Mouse (Mus musculus): ENCODE results near the gene Mas1. TPM values are rescaled to one million over a fixed set of nuclear protein-coding genes. Genes with fewer than 3 reads are reported as not detected.

Mas1 gene
- total RNA-seq, 1 experiment, result not detected

DNA sequence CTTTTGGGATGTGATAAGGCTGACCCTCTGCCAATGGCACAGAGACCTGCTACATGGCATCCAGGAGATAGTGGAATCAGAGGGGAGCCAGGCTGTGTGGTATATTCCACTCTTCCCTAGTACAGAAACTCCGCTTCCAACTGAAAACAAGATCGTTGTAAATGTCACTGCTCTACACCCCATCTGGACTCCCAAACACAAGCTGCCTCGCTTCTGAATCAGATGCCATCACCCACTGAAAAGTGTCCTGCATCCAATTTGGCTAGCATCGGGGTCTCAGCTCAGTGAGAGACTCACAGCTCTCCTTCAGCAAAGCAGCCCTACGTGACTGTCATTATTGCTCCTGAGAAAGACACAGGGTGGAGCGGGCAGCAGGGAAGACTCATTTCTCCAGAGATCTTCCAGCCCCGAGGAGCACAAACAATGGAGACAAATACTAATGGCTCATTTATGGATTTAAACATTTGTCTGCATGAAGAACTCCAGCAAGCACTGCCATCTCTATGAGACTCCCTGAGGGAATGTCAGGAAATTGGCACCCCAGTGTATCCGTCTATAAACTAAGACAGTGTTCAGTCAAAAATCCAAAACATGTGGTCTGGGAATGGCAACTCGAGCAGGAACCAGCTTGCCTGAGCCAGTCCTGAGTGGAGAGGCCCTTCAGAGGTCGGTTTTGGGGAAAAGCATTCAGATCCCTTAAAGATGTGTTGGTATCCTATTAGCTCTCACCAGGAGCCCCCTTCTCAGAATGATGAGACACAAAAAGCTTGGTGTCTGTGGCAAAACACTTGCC is 28.3 kb downstream of the Mas1 start:
- Histone ChIP-seq H3K36me3 (ENCODE audit: control insufficient read depth, insufficient read depth, low read length, poor library complexity, severe bottlenecking) (no peaks in the 10 kb centered on the region), H3K9me3 (ENCODE audit: control insufficient read depth, insufficient read depth, low read depth, low read length) (no peaks in the 10 kb centered on the region), H3K4me1 (ENCODE audit: control insufficient read depth in 2 of 2, insufficient read depth in 2 of 2, low read length in 2 of 2, poor library complexity in 1 of 2) (no peaks in the 10 kb centered on the region), H3K4me3 (ENCODE audit: insufficient read depth in 1 of 2, low read depth in 1 of 2, low read length in 2 of 2, poor library complexity in 1 of 2, severe bottlenecking in 1 of 2) (no peak overlapping the region), H3K27ac (ENCODE audit: insufficient read depth, low read depth, low read length, poor library complexity, severe bottlenecking) (no peak overlapping the region), H3K9ac (ENCODE audit: insufficient read depth, low read depth, low read length, poor library complexity, severe bottlenecking) (no peak overlapping the region)
- no peak for TF ChIP-seq CHD2 (IDR thresholded peaks at IDR 0.05; ENCODE audit: low read depth, low read length)
- no peak for TF ChIP-seq ZNF384 (IDR thresholded peaks at IDR 0.05; ENCODE audit: low read depth, low read length)
- no peak for TF ChIP-seq ZC3H11A (IDR thresholded peaks at IDR 0.05; ENCODE audit: borderline replicate concordance, low read depth, low read length)
- TF ChIP-seq HCFC1 (IDR thresholded peaks at IDR 0.05; ENCODE audit: borderline replicate concordance, insufficient read depth, low read length), result no peak
- TF ChIP-seq MAFK (IDR thresholded peaks at IDR 0.05; ENCODE audit: insufficient read depth, low read depth, low read length), result no peak
- in situ Hi-C loops (cut with MboI; ENCODE audit: low sequenced_read_pairs in 2 of 2, unreplicated experiment in 2 of 2), result no loop called here
- no peak for DNase-seq (ENCODE audit: low read depth, low spot score)

DNA sequence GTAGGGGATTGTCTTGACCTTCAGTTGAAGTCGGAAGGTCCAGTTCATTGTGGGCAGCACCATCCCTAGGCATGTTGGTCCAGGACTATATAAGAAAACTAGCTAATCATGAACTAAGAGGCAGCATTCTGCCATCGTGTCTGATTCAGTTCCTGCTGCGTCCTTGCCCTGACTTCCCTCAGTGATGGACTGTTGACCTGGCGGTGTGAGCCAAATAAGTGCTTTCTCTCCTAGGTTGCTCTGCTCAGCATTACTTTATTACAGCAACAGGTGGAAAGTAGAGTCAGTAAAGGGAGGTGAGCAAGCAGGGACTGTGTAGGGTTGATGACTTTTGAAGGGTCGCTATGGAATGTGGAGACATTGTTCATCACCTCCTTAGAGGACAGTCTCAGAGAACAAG is 32.2 kb downstream of the Mas1 start:
- no peaks in the 10 kb centered on the region for H3K4me1 ChIP-seq (ENCODE audit: control insufficient read depth in 2 of 2, insufficient read depth in 2 of 2, low read length in 2 of 2, poor library complexity in 1 of 2)
- H3K36me3 ChIP-seq (ENCODE audit: control insufficient read depth, insufficient read depth, low read length, poor library complexity, severe bottlenecking), result no peaks in the 10 kb centered on the region
- in situ Hi-C loops (cut with MboI; ENCODE audit: low sequenced_read_pairs in 2 of 2, unreplicated experiment in 2 of 2), result no loop called here
- H3K4me3 ChIP-seq (ENCODE audit: insufficient read depth in 1 of 2, low read depth in 1 of 2, low read length in 2 of 2, poor library complexity in 1 of 2, severe bottlenecking in 1 of 2), result no peak overlapping the region
- no peak overlapping the region for H3K9ac ChIP-seq (ENCODE audit: insufficient read depth, low read depth, low read length, poor library complexity, severe bottlenecking)
- no peaks in the 10 kb centered on the region for H3K9me3 ChIP-seq (ENCODE audit: control insufficient read depth, insufficient read depth, low read depth, low read length)
- H3K27ac ChIP-seq (ENCODE audit: insufficient read depth, low read depth, low read length, poor library complexity, severe bottlenecking), result no peak overlapping the region
- no peak for DNase-seq (ENCODE audit: low read depth, low spot score)
- TF ChIP-seq ZNF384 (IDR thresholded peaks at IDR 0.05; ENCODE audit: low read depth, low read length) (no peak), CHD2 (IDR thresholded peaks at IDR 0.05; ENCODE audit: low read depth, low read length) (no peak), MAFK (IDR thresholded peaks at IDR 0.05; ENCODE audit: insufficient read depth, low read depth, low read length) (no peak), HCFC1 (IDR thresholded peaks at IDR 0.05; ENCODE audit: borderline replicate concordance, insufficient read depth, low read length) (no peak), ZC3H11A (IDR thresholded peaks at IDR 0.05; ENCODE audit: borderline replicate concordance, low read depth, low read length) (no peak)

DNA sequence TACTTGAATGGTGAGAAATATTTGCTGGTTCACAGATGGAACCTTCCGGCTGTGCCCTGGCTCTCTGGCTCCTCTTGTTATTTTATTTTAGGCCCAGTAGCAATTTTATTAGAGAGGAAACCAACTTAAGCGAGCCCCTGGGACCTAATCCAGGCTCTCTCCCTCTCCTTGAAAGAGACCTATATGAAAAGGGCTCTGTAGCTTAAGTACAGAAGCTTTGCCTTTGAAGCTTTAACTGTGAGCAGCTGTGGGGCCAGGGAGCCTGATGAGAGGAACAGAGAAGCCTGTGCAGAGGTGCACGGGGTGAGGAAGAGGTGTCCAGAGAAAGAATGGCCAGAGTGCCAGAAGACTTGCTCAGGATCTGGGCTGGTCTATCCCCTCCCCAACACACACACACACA is 33.1 kb downstream of the Mas1 start:
- Histone ChIP-seq H3K4me3 (ENCODE audit: insufficient read depth in 1 of 2, low read depth in 1 of 2, low read length in 2 of 2, poor library complexity in 1 of 2, severe bottlenecking in 1 of 2) (no peak overlapping the region), H3K9me3 (ENCODE audit: control insufficient read depth, insufficient read depth, low read depth, low read length) (no peaks in the 10 kb centered on the region), H3K9ac (ENCODE audit: insufficient read depth, low read depth, low read length, poor library complexity, severe bottlenecking) (no peak overlapping the region), H3K36me3 (ENCODE audit: control insufficient read depth, insufficient read depth, low read length, poor library complexity, severe bottlenecking) (no peaks in the 10 kb centered on the region), H3K4me1 (ENCODE audit: control insufficient read depth in 2 of 2, insufficient read depth in 2 of 2, low read length in 2 of 2, poor library complexity in 1 of 2) (no peaks in the 10 kb centered on the region), H3K27ac (ENCODE audit: insufficient read depth, low read depth, low read length, poor library complexity, severe bottlenecking) (no peak overlapping the region)
- TF ChIP-seq HCFC1 (IDR thresholded peaks at IDR 0.05; ENCODE audit: borderline replicate concordance, insufficient read depth, low read length), result no peak
- no peak for DNase-seq (ENCODE audit: low read depth, low spot score)
- in situ Hi-C loops (cut with MboI; ENCODE audit: low sequenced_read_pairs in 2 of 2, unreplicated experiment in 2 of 2), result no loop called here

DNA sequence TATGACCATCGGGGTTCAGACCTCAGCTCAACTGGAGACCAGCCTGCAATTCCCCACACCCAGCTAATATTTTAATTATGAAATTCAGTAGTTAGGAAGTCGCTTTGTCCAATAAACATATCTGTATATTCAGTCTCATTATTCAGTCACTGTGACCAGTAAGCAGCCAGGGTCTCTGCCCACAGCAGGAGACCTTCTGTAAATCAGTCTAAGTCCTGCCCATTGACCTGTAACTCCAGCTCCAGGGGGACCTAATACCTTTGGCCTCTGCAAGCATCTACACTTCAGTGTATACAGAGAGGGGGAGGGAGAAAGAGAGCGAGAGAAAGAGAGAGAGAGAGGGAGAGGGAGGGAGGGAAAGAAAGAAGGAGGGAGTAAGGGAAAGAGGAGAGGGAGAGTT is 33.6 kb downstream of the Mas1 start:
- no peak for DNase-seq (ENCODE audit: low read depth, low spot score)

DNA sequence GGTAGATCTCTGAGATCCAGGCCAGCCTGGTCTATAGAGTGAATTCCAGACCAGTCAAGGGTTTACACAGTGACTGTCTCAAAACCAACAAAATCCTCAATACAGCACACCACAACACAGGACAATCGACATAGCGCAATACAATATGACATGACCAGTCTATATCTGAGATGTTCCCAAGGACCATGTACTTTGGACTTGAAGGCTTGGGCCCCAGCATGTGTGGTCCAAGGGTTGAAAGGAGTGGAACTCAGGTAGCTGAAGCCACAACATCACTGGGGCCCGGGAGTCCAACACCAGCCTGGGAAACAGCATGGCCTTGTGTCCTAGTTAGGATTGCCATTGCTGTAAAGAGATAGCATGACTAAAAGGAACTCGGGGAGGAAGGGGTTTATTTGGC is 35.3 kb downstream of the Mas1 start:
- no peak overlapping the region for H3K4me3 ChIP-seq (ENCODE audit: insufficient read depth in 1 of 2, low read depth in 1 of 2, low read length in 2 of 2, poor library complexity in 1 of 2, severe bottlenecking in 1 of 2)
- no peaks in the 10 kb centered on the region for H3K4me1 ChIP-seq (ENCODE audit: control insufficient read depth in 2 of 2, insufficient read depth in 2 of 2, low read length in 2 of 2, poor library complexity in 1 of 2)
- no peaks in the 10 kb centered on the region for H3K36me3 ChIP-seq (ENCODE audit: control insufficient read depth, insufficient read depth, low read length, poor library complexity, severe bottlenecking)
- H3K27ac ChIP-seq (ENCODE audit: insufficient read depth, low read depth, low read length, poor library complexity, severe bottlenecking), result no peak overlapping the region
- no peaks in the 10 kb centered on the region for H3K9me3 ChIP-seq (ENCODE audit: control insufficient read depth, insufficient read depth, low read depth, low read length)
- no peak overlapping the region for H3K9ac ChIP-seq (ENCODE audit: insufficient read depth, low read depth, low read length, poor library complexity, severe bottlenecking)
- TF ChIP-seq HCFC1 (IDR thresholded peaks at IDR 0.05; ENCODE audit: borderline replicate concordance, insufficient read depth, low read length) (no peak), MAFK (IDR thresholded peaks at IDR 0.05; ENCODE audit: insufficient read depth, low read depth, low read length) (no peak), CHD2 (IDR thresholded peaks at IDR 0.05; ENCODE audit: low read depth, low read length) (no peak), ZC3H11A (IDR thresholded peaks at IDR 0.05; ENCODE audit: borderline replicate concordance, low read depth, low read length) (no peak)
- no peak for DNase-seq (ENCODE audit: low read depth, low spot score)
- in situ Hi-C loops (cut with MboI; ENCODE audit: low sequenced_read_pairs in 2 of 2, unreplicated experiment in 2 of 2), result no loop called here

More for the DNA sequence above, 33.6 kb downstream of the Mas1 start:
- Histone ChIP-seq H3K4me3 (ENCODE audit: insufficient read depth in 1 of 2, low read depth in 1 of 2, low read length in 2 of 2, poor library complexity in 1 of 2, severe bottlenecking in 1 of 2) (no peak overlapping the region), H3K36me3 (ENCODE audit: control insufficient read depth, insufficient read depth, low read length, poor library complexity, severe bottlenecking) (no peaks in the 10 kb centered on the region), H3K27ac (ENCODE audit: insufficient read depth, low read depth, low read length, poor library complexity, severe bottlenecking) (no peak overlapping the region), H3K4me1 (ENCODE audit: control insufficient read depth in 2 of 2, insufficient read depth in 2 of 2, low read length in 2 of 2, poor library complexity in 1 of 2) (no peaks in the 10 kb centered on the region), H3K9me3 (ENCODE audit: control insufficient read depth, insufficient read depth, low read depth, low read length) (no peaks in the 10 kb centered on the region), H3K9ac (ENCODE audit: insufficient read depth, low read depth, low read length, poor library complexity, severe bottlenecking) (no peak overlapping the region)
- in situ Hi-C loops (cut with MboI; ENCODE audit: low sequenced_read_pairs in 2 of 2, unreplicated experiment in 2 of 2), result no loop called here
- TF ChIP-seq ZNF384 (IDR thresholded peaks at IDR 0.05; ENCODE audit: low read depth, low read length) (no peak), ZC3H11A (IDR thresholded peaks at IDR 0.05; ENCODE audit: borderline replicate concordance, low read depth, low read length) (no peak), MAFK (IDR thresholded peaks at IDR 0.05; ENCODE audit: insufficient read depth, low read depth, low read length) (no peak), CHD2 (IDR thresholded peaks at IDR 0.05; ENCODE audit: low read depth, low read length) (no peak), HCFC1 (IDR thresholded peaks at IDR 0.05; ENCODE audit: borderline replicate concordance, insufficient read depth, low read length) (no peak)
